Mouse (Mus musculus): ENCODE results near the gene Cnr2. TPM values are rescaled to one million over a fixed set of nuclear protein-coding genes. Genes with fewer than 3 reads are reported as not detected.

The Cnr2 gene
- polyA plus RNA-seq, 1 experiment = not detected

GRCm38 (mm10) chr4:135946278-135946658 lies 51.1 kb downstream of the Cnr2 start, which contains the start of gene Hmgcl:
Gene Hmgcl (plus strand): TSS chr4:135946448.
- TF ChIP-seq TCF3 (IDR thresholded peaks at IDR 0.05; ENCODE audit: insufficient read length, low read depth) = no peak
- no peak for TF ChIP-seq REST (IDR thresholded peaks at IDR 0.05; ENCODE audit: insufficient read depth, insufficient read length)
- TF ChIP-seq CEBPB (IDR thresholded peaks at IDR 0.05; ENCODE audit: insufficient read depth, poor library complexity, severe bottlenecking) = no peak
- peak; percentile 93 for TF ChIP-seq POLR2A (IDR thresholded peaks at IDR 0.05; ENCODE audit: insufficient read length, low read depth)
- TF ChIP-seq MYOG (IDR thresholded peaks at IDR 0.05; ENCODE audit: control insufficient read depth in 1 of 3, insufficient read depth in 1 of 3, insufficient read length in 2 of 3, low read depth in 2 of 3) = no peak
- peak; percentile 94 for TF ChIP-seq USF1 (IDR thresholded peaks at IDR 0.05; ENCODE audit: low read depth)
- no peak for TF ChIP-seq MAX (IDR thresholded peaks at IDR 0.05; ENCODE audit: low read depth)
- peak; percentile 92 for TF ChIP-seq POLR2AphosphoS2 (IDR thresholded peaks at IDR 0.05; ENCODE audit: insufficient read length, low read depth)
- no peak for TF ChIP-seq SRF (IDR thresholded peaks at IDR 0.05; ENCODE audit: control insufficient read depth, insufficient read length, low read depth)
- H3ac ChIP-seq (ENCODE audit: control insufficient read depth, insufficient read length) = peak within 1 kb of the TSS; percentile 6
- H3K4me2 ChIP-seq (ENCODE audit: low read depth) = peak within 1 kb of the TSS; percentile 82

GRCm38 (mm10) chr4:135946659-135947301 lies 51.6 kb downstream of the Cnr2 start:
- no peaks in the 10 kb centered on the region for H3K36me3 ChIP-seq (ENCODE audit: control insufficient read depth, insufficient read depth)
- peak overlapping the region; percentile 91 for H3K4me3 ChIP-seq
- peak overlapping the region; percentile 71 for H3K4me2 ChIP-seq (ENCODE audit: low read depth)
- H3K79me2 ChIP-seq (ENCODE audit: control insufficient read depth, insufficient read depth) = peaks cover 18% of the 10 kb centered on the region
- H3K27me3 ChIP-seq (ENCODE audit: control insufficient read depth, insufficient read depth, insufficient read length) = no peaks in the 10 kb centered on the region
- peak overlapping the region; percentile 6 for H3ac ChIP-seq (ENCODE audit: control insufficient read depth, insufficient read length)
- TF ChIP-seq POLR2AphosphoS2 (IDR thresholded peaks at IDR 0.05; ENCODE audit: insufficient read length, low read depth) (no peak), TCF3 (IDR thresholded peaks at IDR 0.05; ENCODE audit: insufficient read length, low read depth) (no peak), E2F4 (IDR thresholded peaks at IDR 0.05; ENCODE audit: insufficient read depth) (no peak), CEBPB (IDR thresholded peaks at IDR 0.05; ENCODE audit: insufficient read depth, poor library complexity, severe bottlenecking) (no peak), MAX (IDR thresholded peaks at IDR 0.05; ENCODE audit: low read depth) (no peak), TCF12 (IDR thresholded peaks at IDR 0.05; ENCODE audit: insufficient read depth, poor library complexity, severe bottlenecking) (no peak), REST (IDR thresholded peaks at IDR 0.05; ENCODE audit: insufficient read depth, insufficient read length) (no peak)

More at GRCm38 (mm10) chr4:135946278-135946658, 51.1 kb downstream of the Cnr2 start, which contains the start of gene Hmgcl:
- Histone ChIP-seq H3K79me2 (ENCODE audit: control insufficient read depth, insufficient read depth) (peaks cover 18% of the 10 kb centered on the region), H3K36me3 (ENCODE audit: control insufficient read depth, insufficient read depth) (no peaks in the 10 kb centered on the region), H3K4me3 (peak within 1 kb of the TSS; percentile 91), H3K27me3 (ENCODE audit: control insufficient read depth, insufficient read depth, insufficient read length) (no peaks in the 10 kb centered on the region)

- peaks cover 18% of the 10 kb centered on the region for H3K79me2 ChIP-seq (ENCODE audit: control insufficient read depth, insufficient read depth)
- TF ChIP-seq MYOG (IDR thresholded peaks at IDR 0.05; ENCODE audit: control insufficient read depth in 1 of 3, insufficient read depth in 1 of 3, insufficient read length in 2 of 3, low read depth in 2 of 3) (no peak), E2F4 (IDR thresholded peaks at IDR 0.05; ENCODE audit: insufficient read depth) (no peak), REST (IDR thresholded peaks at IDR 0.05; ENCODE audit: insufficient read depth, insufficient read length) (no peak), USF1 (IDR thresholded peaks at IDR 0.05; ENCODE audit: low read depth) (no peak), POLR2AphosphoS2 (IDR thresholded peaks at IDR 0.05; ENCODE audit: insufficient read length, low read depth) (no peak), TCF3 (IDR thresholded peaks at IDR 0.05; ENCODE audit: insufficient read length, low read depth) (no peak), CEBPB (IDR thresholded peaks at IDR 0.05; ENCODE audit: insufficient read depth, poor library complexity, severe bottlenecking) (no peak), MAX (IDR thresholded peaks at IDR 0.05; ENCODE audit: low read depth) (no peak), SRF (IDR thresholded peaks at IDR 0.05; ENCODE audit: control insufficient read depth, insufficient read length, low read depth) (no peak), TCF12 (IDR thresholded peaks at IDR 0.05; ENCODE audit: insufficient read depth, poor library complexity, severe bottlenecking) (no peak), MYOD1 (IDR thresholded peaks at IDR 0.05; ENCODE audit: control insufficient read depth in 1 of 3, insufficient read length in 2 of 3, low read depth in 2 of 3) (no peak), POLR2A (IDR thresholded peaks at IDR 0.05; ENCODE audit: insufficient read length, low read depth) (no peak)
- H3K27me3 ChIP-seq (ENCODE audit: control insufficient read depth, insufficient read depth, insufficient read length) = no peaks in the 10 kb centered on the region
- H3K4me2 ChIP-seq (ENCODE audit: low read depth) = peak overlapping the region; percentile 71
- no peaks in the 10 kb centered on the region for H3K36me3 ChIP-seq (ENCODE audit: control insufficient read depth, insufficient read depth)
- no peak overlapping the region for H3K4me3 ChIP-seq
- no peak overlapping the region for H3ac ChIP-seq (ENCODE audit: control insufficient read depth, insufficient read length)
These were observed 52.9 kb downstream of the Cnr2 start for GRCm38 (mm10) chr4:135948142-135948541.

- Histone ChIP-seq H3ac (ENCODE audit: control insufficient read depth, insufficient read length) (no peak overlapping the region), H3K79me2 (ENCODE audit: control insufficient read depth, insufficient read depth) (peaks cover 18% of the 10 kb centered on the region), H3K4me3 (no peak overlapping the region), H3K4me2 (ENCODE audit: low read depth) (no peak overlapping the region), H3K36me3 (ENCODE audit: control insufficient read depth, insufficient read depth) (no peaks in the 10 kb centered on the region), H3K27me3 (ENCODE audit: control insufficient read depth, insufficient read depth, insufficient read length) (no peaks in the 10 kb centered on the region)
- TF ChIP-seq POLR2AphosphoS2 (IDR thresholded peaks at IDR 0.05; ENCODE audit: insufficient read length, low read depth) = no peak
- TF ChIP-seq SRF (IDR thresholded peaks at IDR 0.05; ENCODE audit: control insufficient read depth, insufficient read length, low read depth) = no peak
- no peak for TF ChIP-seq USF1 (IDR thresholded peaks at IDR 0.05; ENCODE audit: low read depth)
These were observed 54.3 kb downstream of the Cnr2 start for GRCm38 (mm10) chr4:135949475-135949874.

- Histone ChIP-seq H3K4me3 (no peak overlapping the region), H3K36me3 (ENCODE audit: control insufficient read depth, insufficient read depth) (no peaks in the 10 kb centered on the region), H3K79me2 (ENCODE audit: control insufficient read depth, insufficient read depth) (peaks cover 18% of the 10 kb centered on the region), H3ac (ENCODE audit: control insufficient read depth, insufficient read length) (no peak overlapping the region), H3K27me3 (ENCODE audit: control insufficient read depth, insufficient read depth, insufficient read length) (no peaks in the 10 kb centered on the region), H3K4me2 (ENCODE audit: low read depth) (no peak overlapping the region)
- TF ChIP-seq MAX (IDR thresholded peaks at IDR 0.05; ENCODE audit: low read depth) (no peak), REST (IDR thresholded peaks at IDR 0.05; ENCODE audit: insufficient read depth, insufficient read length) (no peak), SRF (IDR thresholded peaks at IDR 0.05; ENCODE audit: control insufficient read depth, insufficient read length, low read depth) (no peak), POLR2AphosphoS2 (IDR thresholded peaks at IDR 0.05; ENCODE audit: insufficient read length, low read depth) (no peak), CEBPB (IDR thresholded peaks at IDR 0.05; ENCODE audit: insufficient read depth, poor library complexity, severe bottlenecking) (no peak), USF1 (IDR thresholded peaks at IDR 0.05; ENCODE audit: low read depth) (no peak), POLR2A (IDR thresholded peaks at IDR 0.05; ENCODE audit: insufficient read length, low read depth) (no peak), TCF3 (IDR thresholded peaks at IDR 0.05; ENCODE audit: insufficient read length, low read depth) (no peak)
These were observed 54.7 kb downstream of the Cnr2 start for GRCm38 (mm10) chr4:135949911-135950310.

Data from myocyte (in vitro differentiated cells).